Mouse (Mus musculus) ES-E14 (cell line): ENCODE data around the gene Apln. TPM values are rescaled to one million over a fixed set of nuclear protein-coding genes. Genes with fewer than 3 reads are reported as not detected.

ENCODE experiments used
- DNase-seq: peaks from one replicate; pipeline ENCODE4 v3.0.0-alpha.2; 2013; ENCODE audit warnings: low read depth, low spot score
- H3K27ac ChIP-seq: 2 replicates; pipeline ENCODE4 v1.5.1; 2012; ENCODE audit warnings: low read depth, mild to moderate bottlenecking, low read length, moderate library complexity, mixed read lengths; ENCODE audit not compliant: poor library complexity, insufficient read depth, severe bottlenecking
- H3K36me3 ChIP-seq: 2 replicates; pipeline ENCODE4 v1.6.1; 2012; ENCODE audit warnings: mild to moderate bottlenecking, low read length, moderate library complexity, mixed read lengths; ENCODE audit not compliant: control insufficient read depth, poor library complexity, insufficient read depth, severe bottlenecking
- H3K4me1 ChIP-seq, 2 experiments: fragments of 150-350 bp in 1 of 2; sonication (generic) in 1 of 2; 2 replicates each; pipeline ENCODE4 v1.6.1; 2012; ENCODE audit warnings: low read length in 2 of 2, mild to moderate bottlenecking in 1 of 2, mixed read lengths in 1 of 2; ENCODE audit not compliant: control insufficient read depth in 2 of 2, insufficient read depth in 2 of 2, poor library complexity in 1 of 2
- H3K4me3 ChIP-seq, 2 experiments: fragments of 150-350 bp in 1 of 2; sonication (generic) in 1 of 2; 2 replicates each; pipeline ENCODE4 v1.5.1; 2012; ENCODE audit warnings: low read length in 2 of 2, low read depth in 1 of 2, mild to moderate bottlenecking in 1 of 2, mixed read lengths in 1 of 2; ENCODE audit not compliant: insufficient read depth in 1 of 2, poor library complexity in 1 of 2, severe bottlenecking in 1 of 2
- H3K9ac ChIP-seq: 2 replicates; pipeline ENCODE4 v1.6.1; 2012; ENCODE audit warnings: low read depth, mild to moderate bottlenecking, low read length, mixed read lengths; ENCODE audit not compliant: poor library complexity, insufficient read depth, severe bottlenecking
- H3K9me3 ChIP-seq: fragments of 150-350 bp; sonication (generic); 2 replicates; pipeline ENCODE4 v1.6.1; 2012; ENCODE audit warnings: low read depth, mild to moderate bottlenecking, low read length; ENCODE audit not compliant: control insufficient read depth, insufficient read depth
- CHD2 ChIP-seq: IDR thresholded peaks from 2 replicates; pipeline ENCODE4 v1.6.1; 2014; ENCODE audit warnings: mild to moderate bottlenecking, low read depth, low read length, inconsistent platforms
- HCFC1 ChIP-seq: IDR thresholded peaks from 2 replicates; pipeline ENCODE4 v1.6.1; 2012; ENCODE audit warnings: low read length, inconsistent platforms, borderline replicate concordance; ENCODE audit not compliant: insufficient read depth
- MAFK ChIP-seq: IDR thresholded peaks from 2 replicates; pipeline ENCODE4 v1.6.1; 2014; ENCODE audit warnings: mild to moderate bottlenecking, low read depth, low read length, inconsistent platforms; ENCODE audit not compliant: insufficient read depth
- ZC3H11A ChIP-seq: IDR thresholded peaks from 2 replicates; pipeline ENCODE4 v1.6.1; 2012; ENCODE audit warnings: low read depth, mild to moderate bottlenecking, inconsistent platforms, low read length, borderline replicate concordance
- ZNF384 ChIP-seq: IDR thresholded peaks from 2 replicates; pipeline ENCODE4 v1.6.1; 2012; ENCODE audit warnings: low read depth, low read length, inconsistent platforms
- in situ Hi-C, 2 experiments: fragments of 600-800 bp; cut with MboI; formaldehyde crosslinking; loops; one replicate each; pipeline ENCODE4 v1.15.1; 2025; ENCODE audit warnings: low sequenced_read_pairs in 2 of 2, inconsistent platforms in 1 of 2; ENCODE audit not compliant: unreplicated experiment in 2 of 2
- total RNA-seq: library from RNA; depleted of rRNA; stranded (reverse); fragments of 300-350 nt; gene quantifications from 2 replicates; pipeline ENCODE4 v1.2.3, GENCODE M21; 2012; rRNA removed

Gene Apln
- total RNA-seq: 0.95 and 1.7 TPM in 2 replicates

DNA sequence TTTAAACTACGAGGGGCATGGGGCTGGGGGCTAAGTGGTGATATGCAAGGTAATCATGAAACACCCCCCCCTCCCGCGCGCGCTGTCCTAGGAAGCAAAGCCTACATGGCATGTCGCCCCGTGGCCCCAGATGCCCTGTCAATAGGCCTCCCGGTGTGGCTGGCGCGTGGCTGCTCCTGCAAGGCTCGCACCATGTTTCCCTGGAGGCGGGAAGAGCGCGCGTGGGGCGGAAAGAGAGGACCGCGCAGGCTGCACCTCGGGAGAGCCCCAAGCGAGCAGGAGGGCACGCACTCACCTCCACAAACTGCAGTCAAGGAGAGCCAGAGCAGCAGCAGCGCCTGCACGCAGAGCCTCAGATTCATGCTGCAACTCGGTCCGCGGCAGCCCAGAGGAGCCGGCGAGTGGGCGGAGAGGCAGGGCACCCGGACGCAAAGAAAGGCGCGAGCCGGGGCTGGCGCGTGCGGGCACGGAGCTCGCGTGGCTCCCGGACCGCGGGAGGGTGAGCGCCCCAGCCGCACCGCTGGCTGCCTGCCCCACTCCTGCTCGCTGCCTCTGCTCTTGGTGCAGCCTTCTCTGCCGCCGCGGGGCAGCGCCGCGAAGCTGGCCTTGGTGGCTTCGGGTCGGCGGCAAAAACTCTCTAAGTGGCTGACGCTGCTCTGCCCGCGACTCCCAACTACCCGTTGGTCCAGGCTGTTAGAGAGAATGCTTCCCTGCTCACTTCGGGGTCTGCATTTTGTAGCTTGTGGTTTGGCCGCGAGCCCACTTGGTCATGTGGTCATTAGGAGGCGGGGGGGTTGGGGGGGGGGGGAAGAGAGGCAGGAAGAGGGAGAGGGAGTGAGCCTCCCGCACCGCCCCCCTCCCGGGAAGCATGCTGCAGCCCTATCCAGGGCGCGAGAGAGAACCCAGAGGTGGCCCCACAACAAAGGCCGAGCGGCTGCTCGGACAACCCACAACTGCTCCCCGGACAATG is at the start of gene Apln:
Gene Apln (minus strand): TSS at position 710 of the 970 bp plus-strand sequence.
- H3K36me3 ChIP-seq: no peaks in the 10 kb centered on the region
- H3K4me1 ChIP-seq: no peaks in the 10 kb centered on the region
- H3K4me3 ChIP-seq: peak within 1 kb of the TSS; percentile 54 to 65
- no peak for DNase-seq
- H3K9me3 ChIP-seq: no peaks in the 10 kb centered on the region
- peak within 1 kb of the TSS; percentile 63; the same call in 1 of the 2 replicates for H3K9ac ChIP-seq
- no peak for TF ChIP-seq HCFC1
- TF ChIP-seq CHD2: no peak
- no peak for TF ChIP-seq ZC3H11A
- no peak for TF ChIP-seq MAFK
- TF ChIP-seq ZNF384: no peak
- no peak within 1 kb of the TSS for H3K27ac ChIP-seq
- in situ Hi-C loops: no loop called here

DNA sequence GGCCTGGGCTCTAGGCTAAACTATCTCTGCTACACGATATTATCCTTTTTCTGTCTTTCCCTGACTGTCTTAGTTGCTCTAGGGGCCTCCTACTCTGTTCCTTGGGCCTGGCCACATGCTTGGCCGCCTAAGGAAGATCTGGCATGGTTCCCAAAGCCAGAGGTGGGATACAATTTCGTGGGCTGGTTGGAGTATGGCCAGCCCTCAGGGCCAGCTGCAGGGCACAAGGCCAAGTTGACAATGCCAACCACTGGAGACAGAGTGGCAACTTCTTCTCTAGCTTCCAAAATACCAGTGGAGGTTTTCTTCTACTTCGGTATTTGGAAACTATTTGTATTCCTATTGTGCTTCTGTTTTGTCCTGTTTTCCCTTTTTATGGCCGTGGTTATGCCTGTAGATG is 47.7 kb upstream of the Apln start:
- no peak overlapping the region for H3K27ac ChIP-seq
- no peak overlapping the region for H3K4me3 ChIP-seq
- no peak for DNase-seq
- no peak for TF ChIP-seq ZC3H11A
- TF ChIP-seq ZNF384: no peak
- TF ChIP-seq CHD2: no peak
- no peak for TF ChIP-seq MAFK
- TF ChIP-seq HCFC1: no peak
- in situ Hi-C loops: no loop called here
- H3K4me1 ChIP-seq: no peaks in the 10 kb centered on the region
- no peaks in the 10 kb centered on the region for H3K9me3 ChIP-seq
- no peak overlapping the region for H3K9ac ChIP-seq
- H3K36me3 ChIP-seq: no peaks in the 10 kb centered on the region

- no peaks in the 10 kb centered on the region for H3K36me3 ChIP-seq
- H3K9me3 ChIP-seq: no peaks in the 10 kb centered on the region
- no peak overlapping the region for H3K9ac ChIP-seq
- no peaks in the 10 kb centered on the region for H3K4me1 ChIP-seq
- H3K4me3 ChIP-seq: no peak overlapping the region
- in situ Hi-C loops: no loop called here
- TF ChIP-seq ZNF384: no peak
- no peak for TF ChIP-seq HCFC1
- TF ChIP-seq CHD2: no peak
- no peak for TF ChIP-seq ZC3H11A
- no peak for TF ChIP-seq MAFK
- no peak for DNase-seq
- H3K27ac ChIP-seq: no peak overlapping the region
Measured at GRCm38 (mm10) chrX:48076806-48077425, 42.3 kb upstream of the Apln start.

DNA sequence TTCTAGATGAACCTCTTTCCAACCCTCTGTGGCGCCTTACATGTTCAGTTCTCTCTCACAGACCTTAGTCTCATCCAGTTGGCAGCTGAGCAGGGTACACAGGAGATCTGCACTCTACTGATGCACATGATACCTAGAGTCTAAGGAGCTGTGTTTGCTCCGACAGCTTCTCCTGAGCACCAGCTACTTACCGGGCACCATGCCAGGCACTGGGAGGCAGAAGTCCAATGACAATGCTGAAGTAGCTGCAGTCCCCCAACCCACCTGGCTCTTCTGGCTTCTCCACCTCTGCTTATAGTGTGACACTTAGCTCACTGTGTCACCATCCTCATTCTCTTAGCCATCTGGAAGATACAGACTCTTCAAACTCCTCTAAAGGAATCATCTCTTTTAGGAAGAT is 40.0 kb upstream of the Apln start:
- no peak overlapping the region for H3K4me3 ChIP-seq
- H3K36me3 ChIP-seq: no peaks in the 10 kb centered on the region
- 0 out of 4 replicates have a peak, but pooled peaks cover 0 to 2% of the 10 kb centered on the region in 2 experiments for H3K4me1 ChIP-seq
- no peaks in the 10 kb centered on the region for H3K9me3 ChIP-seq
- DNase-seq: no peak
- no peak overlapping the region for H3K9ac ChIP-seq
- no peak overlapping the region for H3K27ac ChIP-seq
- in situ Hi-C loops: no loop called here
- no peak for TF ChIP-seq ZC3H11A
- TF ChIP-seq MAFK: no peak
- TF ChIP-seq HCFC1: no peak
- TF ChIP-seq ZNF384: no peak
- no peak for TF ChIP-seq CHD2
